Mouse (Mus musculus): ENCODE results near the gene Nsrp1.

Gene Nsrp1

GRCm38 (mm10) chr11:77061951-77062350 lies 16.3 kb downstream of the Nsrp1 start:
- DNase-seq (ENCODE audit: low read depth, low spot score), result no peak

GRCm38 (mm10) chr11:77042816-77043215 lies 35.4 kb downstream of the Nsrp1 start:
- no peak for DNase-seq (ENCODE audit: low read depth, low spot score)

- DNase-seq (ENCODE audit: low read depth, low spot score), result no peak
Observed at GRCm38 (mm10) chr11:77041891-77042290, 36.3 kb downstream of the Nsrp1 start.

GRCm38 (mm10) chr11:77031151-77031934 lies 46.9 kb downstream of the Nsrp1 start:
- no peak for DNase-seq (ENCODE audit: low read depth, low spot score)

- no peak for DNase-seq (ENCODE audit: low read depth, low spot score)
Observed at GRCm38 (mm10) chr11:77028157-77028556, 50.1 kb downstream of the Nsrp1 start.

GRCm38 (mm10) chr11:77026559-77026958 lies 51.7 kb downstream of the Nsrp1 start:
- no peak for DNase-seq (ENCODE audit: low read depth, low spot score)

GRCm38 (mm10) chr11:77021749-77022396 lies 56.4 kb downstream of the Nsrp1 start:
- no peak for DNase-seq (ENCODE audit: low read depth, low spot score)

- no peak for DNase-seq (ENCODE audit: low read depth, low spot score)
Observed at GRCm38 (mm10) chr11:77019539-77019938, 58.7 kb downstream of the Nsrp1 start.

GRCm38 (mm10) chr11:77018046-77018445 lies 60.2 kb downstream of the Nsrp1 start:
- no peak for DNase-seq (ENCODE audit: low read depth, low spot score)

GRCm38 (mm10) chr11:77010762-77011475 lies 67.3 kb downstream of the Nsrp1 start:
- DNase-seq (ENCODE audit: low read depth, low spot score), result no peak

GRCm38 (mm10) chr11:77009069-77010025 lies 68.9 kb downstream of the Nsrp1 start:
- no peak for DNase-seq (ENCODE audit: low read depth, low spot score)

GRCm38 (mm10) chr11:77006616-77007015 lies 71.6 kb downstream of the Nsrp1 start:
- DNase-seq (ENCODE audit: low read depth, low spot score), result no peak

- DNase-seq (ENCODE audit: low read depth, low spot score), result no peak
Observed at GRCm38 (mm10) chr11:77005881-77006280, 72.4 kb downstream of the Nsrp1 start.

- no peak for DNase-seq (ENCODE audit: low read depth, low spot score)
Observed at GRCm38 (mm10) chr11:77002361-77002760, 75.9 kb downstream of the Nsrp1 start.

GRCm38 (mm10) chr11:77000741-77001140 lies 77.5 kb downstream of the Nsrp1 start:
- DNase-seq (ENCODE audit: low read depth, low spot score), result no peak

- peak; percentile 11 for DNase-seq (ENCODE audit: low read depth, low spot score)
Observed at GRCm38 (mm10) chr11:76998705-76999226, 79.5 kb downstream of the Nsrp1 start.

- DNase-seq (ENCODE audit: low read depth, low spot score), result peak; percentile 43
Observed at GRCm38 (mm10) chr11:76997916-76998704, 80.1 kb downstream of the Nsrp1 start, which contains the start of gene Slc6a4. Slc6a4 (plus strand) TSS chr11:76998603.

GRCm38 (mm10) chr11:76997305-76997704 lies 80.9 kb downstream of the Nsrp1 start:
- DNase-seq (ENCODE audit: low read depth, low spot score), result peak; percentile 80

GRCm38 (mm10) chr11:76995966-76996672 lies 82.1 kb downstream of the Nsrp1 start:
- no peak for DNase-seq (ENCODE audit: low read depth, low spot score)

Data from forelimb bud, embryonic 11.5 days (tissue).